Mouse (Mus musculus) left cerebral cortex, adult 2 months (tissue): ENCODE results near the gene Dennd2c. TPM values are rescaled to one million over a fixed set of nuclear protein-coding genes. Genes with fewer than 3 reads are reported as not detected.

Source experiments
- DNase-seq, 2 experiments: peaks; one replicate each; pipeline ENCODE4 v3.0.0; 2021 to 2022; ENCODE audit warnings: low spot score in 2 of 2, mixed read lengths in 1 of 2; ENCODE audit errors: extremely low spot score in 1 of 2
- H3K27ac ChIP-seq: fragments of 200-600 bp; 2 replicates; pipeline ENCODE4 v1.8.1; 2022
- H3K4me3 ChIP-seq: fragments of 200-600 bp; 2 replicates; pipeline ENCODE4 v1.8.1; 2022
- CTCF ChIP-seq: fragments of 200-600 bp; IDR thresholded peaks from 2 replicates; pipeline ENCODE4 v1.8.1; 2022; ENCODE audit warnings: antibody characterized with exemption, mild to moderate bottlenecking, moderate library complexity
- intact Hi-C: fragments of 180-260 bp; cut with DNase I; formaldehyde crosslinking; loops from one replicate; pipeline ENCODE4 v1.15.1; 2025
- total RNA-seq, 2 experiments: library from RNA; stranded (reverse); gene quantifications; 2 replicates each; pipeline ENCODE4 v1.2.3; 2021

The Dennd2c gene
- total RNA-seq, 2 experiments from 2014 or later: 0.40 to 0.41 TPM

- intact Hi-C loops: no loop called here
- no peak for DNase-seq
Measured at GRCm38 (mm10) chr3:103081861-103082453, 20.4 kb upstream of the Dennd2c start.

GRCm38 (mm10) chr3:103082761-103083160 lies 19.6 kb upstream of the Dennd2c start:
- DNase-seq: no peak
- intact Hi-C loops: no loop called here
- H3K4me3 ChIP-seq: no peak overlapping the region
- no peak for TF ChIP-seq CTCF
- H3K27ac ChIP-seq: no peak overlapping the region

More at GRCm38 (mm10) chr3:103081861-103082453, 20.4 kb upstream of the Dennd2c start:
- Histone ChIP-seq H3K27ac (no peak overlapping the region), H3K4me3 (no peak overlapping the region)
- no peak for TF ChIP-seq CTCF

GRCm38 (mm10) chr3:103085986-103086385 lies 16.4 kb upstream of the Dennd2c start:
- intact Hi-C loops: no loop called here
- H3K4me3 ChIP-seq: no peak overlapping the region
- H3K27ac ChIP-seq: no peak overlapping the region
- no peak for DNase-seq
- TF ChIP-seq CTCF: no peak

GRCm38 (mm10) chr3:103091753-103092152 lies 10.7 kb upstream of the Dennd2c start:
- TF ChIP-seq CTCF: no peak
- DNase-seq: no peak
- Histone ChIP-seq H3K27ac (no peak overlapping the region), H3K4me3 (no peak overlapping the region)
- intact Hi-C loops: no loop called here

- intact Hi-C loops: no loop called here
- TF ChIP-seq CTCF: no peak
- no peak overlapping the region for H3K27ac ChIP-seq
- no peak overlapping the region for H3K4me3 ChIP-seq
- DNase-seq: no peak
Measured at GRCm38 (mm10) chr3:103098662-103099061, 3.7 kb upstream of the Dennd2c start.

GRCm38 (mm10) chr3:103099667-103100066 lies 2.7 kb upstream of the Dennd2c start:
- intact Hi-C loops: loop anchor here (5.0 kb wide), 2 partner anchors 53 to 73 kb away; partner anchors contain the start of gene Bcas2
- TF ChIP-seq CTCF: peak; percentile 42
- no peak overlapping the region for H3K27ac ChIP-seq
- H3K4me3 ChIP-seq: no peak overlapping the region
- DNase-seq: no peak

GRCm38 (mm10) chr3:103100735-103101134 lies 1.7 kb upstream of the Dennd2c start:
- intact Hi-C loops: loop anchor here (5.0 kb wide), 2 partner anchors 52 to 72 kb away; partner anchors contain the start of gene Bcas2
- Histone ChIP-seq H3K27ac (no peak overlapping the region), H3K4me3 (no peak overlapping the region)
- TF ChIP-seq CTCF: peak; percentile 42
- DNase-seq: no peak

- TF ChIP-seq CTCF: no peak
- intact Hi-C loops: loop anchor here (5.0 kb wide), 2 partner anchors 51 to 71 kb away; partner anchors contain the start of gene Bcas2
- no peak for DNase-seq
- H3K27ac ChIP-seq: no peak overlapping the region
- no peak overlapping the region for H3K4me3 ChIP-seq
Measured at GRCm38 (mm10) chr3:103101194-103101593, 1.2 kb upstream of the Dennd2c start.

GRCm38 (mm10) chr3:103101909-103102308 lies 495 bp upstream of the Dennd2c start:
- no peak for TF ChIP-seq CTCF
- Histone ChIP-seq H3K27ac (no peak overlapping the region), H3K4me3 (peak overlapping the region; percentile 50)
- intact Hi-C loops: loop anchor here (5.0 kb wide), 2 partner anchors 50 to 70 kb away; partner anchors contain the start of gene Bcas2
- DNase-seq: no peak

GRCm38 (mm10) chr3:103107565-103108240 lies 5.3 kb downstream of the Dennd2c start:
- no peak for DNase-seq
- H3K4me3 ChIP-seq: no peak overlapping the region
- no peak for TF ChIP-seq CTCF
- H3K27ac ChIP-seq: no peak overlapping the region
- intact Hi-C loops: no loop called here

GRCm38 (mm10) chr3:103112216-103112615 lies 9.8 kb downstream of the Dennd2c start:
- no peak for DNase-seq
- Histone ChIP-seq H3K4me3 (no peak overlapping the region), H3K27ac (no peak overlapping the region)
- intact Hi-C loops: no loop called here
- TF ChIP-seq CTCF: no peak

- intact Hi-C loops: no loop called here
- no peak for DNase-seq
- Histone ChIP-seq H3K27ac (no peak overlapping the region), H3K4me3 (no peak overlapping the region)
- TF ChIP-seq CTCF: no peak
Measured at GRCm38 (mm10) chr3:103123636-103124035, 21.2 kb downstream of the Dennd2c start.

- no peak for TF ChIP-seq CTCF
- Histone ChIP-seq H3K4me3 (no peak overlapping the region), H3K27ac (no peak overlapping the region)
- no peak for DNase-seq
- intact Hi-C loops: no loop called here
Measured at GRCm38 (mm10) chr3:103126138-103126537, 23.7 kb downstream of the Dennd2c start.
